Mouse (Mus musculus): ENCODE measurements around the gene Spata20. TPM values are rescaled to one million over a fixed set of nuclear protein-coding genes. Genes with fewer than 3 reads are reported as not detected.

Spata20 gene
- total RNA-seq, 2 experiments from 2014 or later = not detected

DNA sequence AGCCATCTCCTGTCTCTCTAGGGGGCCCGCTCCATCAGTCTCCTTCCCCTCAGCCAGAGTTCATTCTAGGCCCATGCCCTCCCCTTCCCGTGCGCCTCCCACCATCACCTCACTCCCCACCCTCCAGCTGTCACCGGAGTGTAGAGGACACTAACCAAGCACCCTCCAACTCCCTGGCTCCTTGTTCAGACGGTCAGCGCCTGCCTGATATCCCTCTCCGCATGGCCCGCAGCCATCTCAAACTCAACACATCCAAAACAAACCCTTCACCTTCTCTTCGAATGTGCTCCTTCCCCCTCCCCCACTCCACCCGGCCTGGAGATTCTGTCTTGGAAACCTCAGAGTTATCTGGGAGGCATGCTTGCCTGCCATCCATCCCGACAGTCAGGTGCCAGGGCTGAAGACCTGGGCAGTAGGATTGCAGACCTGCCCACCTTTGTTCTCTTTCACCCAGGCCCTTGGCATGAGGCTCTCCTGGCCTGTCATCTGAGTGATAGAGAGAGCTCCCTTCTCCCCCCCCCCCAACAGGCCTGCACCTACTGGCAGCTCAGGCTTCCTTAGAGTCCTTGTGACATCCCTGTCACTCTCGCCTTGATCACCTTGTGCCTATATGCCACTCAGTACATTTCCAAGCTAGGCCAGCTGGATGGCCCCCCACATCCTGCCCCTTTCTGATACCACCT lies 34.7 kb downstream of the Spata20 start:
- DNase-seq = no peak

GRCm38 (mm10) chr11:94449886-94450285 lies 36.1 kb downstream of the Spata20 start:
- DNase-seq = no peak

DNA sequence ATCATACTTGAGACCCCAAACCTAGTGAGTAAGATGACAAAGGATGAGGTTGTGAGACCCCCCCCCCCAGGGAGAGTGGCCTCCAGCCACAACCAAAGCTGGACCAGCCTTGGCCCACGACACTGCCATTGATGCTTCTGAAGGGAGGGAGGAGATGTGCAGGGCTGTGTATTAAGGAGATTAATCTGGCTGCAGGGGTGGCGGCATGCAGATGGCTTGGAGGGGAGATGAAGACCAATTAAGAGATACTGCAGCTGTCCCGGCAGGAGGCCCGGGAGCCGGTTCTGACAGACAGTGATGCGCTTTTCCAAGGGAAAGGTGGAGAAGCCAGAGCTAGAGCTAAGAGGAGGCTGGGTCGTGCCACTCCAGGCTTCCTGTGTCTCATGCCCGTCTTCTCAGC lies 36.7 kb downstream of the Spata20 start:
- no peak for DNase-seq

GRCm38 (mm10) chr11:94447017-94447416 lies 39.0 kb downstream of the Spata20 start:
- no peak for DNase-seq

DNA sequence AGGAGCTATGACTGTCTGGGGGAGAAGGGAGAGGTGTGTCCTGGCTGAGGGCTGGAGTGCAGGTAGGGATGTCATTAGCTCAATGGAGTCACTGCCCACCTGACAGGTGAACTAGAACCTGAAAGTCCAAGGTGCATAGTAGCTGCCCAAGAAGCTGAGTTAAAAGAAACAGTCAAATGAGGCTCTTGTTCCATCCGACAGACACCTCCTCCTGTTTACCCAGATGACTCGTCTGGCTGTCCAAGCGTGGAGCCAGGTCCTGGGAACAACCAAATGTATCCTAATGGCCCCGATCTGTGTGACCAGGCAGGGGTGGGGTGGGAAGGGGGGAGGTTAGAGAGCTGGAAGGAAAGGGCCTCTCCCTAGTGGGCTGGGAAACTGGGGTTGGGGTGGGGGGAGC lies 40.7 kb downstream of the Spata20 start:
- no peak for DNase-seq

GRCm38 (mm10) chr11:94444829-94445228 lies 41.1 kb downstream of the Spata20 start:
- no peak for DNase-seq

DNA sequence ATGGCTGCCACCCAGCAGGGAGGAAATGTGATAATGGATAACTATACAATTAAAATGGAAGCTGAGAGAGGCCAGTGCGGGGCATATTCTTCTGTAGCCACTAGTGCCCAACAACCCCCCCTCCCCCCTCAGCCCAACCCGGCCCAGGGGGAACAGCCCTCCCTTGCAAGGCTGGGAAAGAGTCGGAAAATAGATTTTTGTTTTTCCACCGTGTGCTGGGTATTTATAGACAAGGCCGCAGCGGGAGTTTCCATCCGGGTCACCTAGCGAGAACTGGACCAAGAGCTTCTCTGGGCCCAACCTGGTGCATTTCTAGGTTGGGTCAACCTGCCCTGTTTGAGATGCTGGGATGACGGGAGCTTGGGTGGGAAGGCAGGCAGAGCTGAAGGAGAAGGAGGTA lies 44.2 kb downstream of the Spata20 start:
- no peak for DNase-seq

DNA sequence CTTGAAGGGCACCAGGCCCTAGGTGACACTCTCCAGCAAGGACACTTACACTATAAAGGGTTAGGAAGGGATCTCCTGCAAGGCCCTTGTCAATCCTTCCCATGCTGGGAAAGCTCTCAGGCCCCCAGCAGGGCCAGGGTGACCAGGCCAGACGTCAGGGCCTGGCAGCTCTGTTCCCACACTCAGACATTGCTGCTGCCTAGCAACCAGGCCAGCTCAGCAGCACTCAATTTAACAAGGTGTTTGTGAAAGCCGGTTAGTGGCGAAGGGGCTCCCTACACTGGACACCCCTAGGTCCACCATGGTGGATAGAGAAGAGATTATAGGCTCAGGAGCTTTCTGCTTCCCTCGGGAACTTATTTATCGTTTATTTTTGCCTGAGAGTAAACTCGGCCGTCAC lies 44.9 kb downstream of the Spata20 start:
- no peak for DNase-seq

GRCm38 (mm10) chr11:94440421-94440820 lies 45.6 kb downstream of the Spata20 start:
- DNase-seq = no peak

DNA sequence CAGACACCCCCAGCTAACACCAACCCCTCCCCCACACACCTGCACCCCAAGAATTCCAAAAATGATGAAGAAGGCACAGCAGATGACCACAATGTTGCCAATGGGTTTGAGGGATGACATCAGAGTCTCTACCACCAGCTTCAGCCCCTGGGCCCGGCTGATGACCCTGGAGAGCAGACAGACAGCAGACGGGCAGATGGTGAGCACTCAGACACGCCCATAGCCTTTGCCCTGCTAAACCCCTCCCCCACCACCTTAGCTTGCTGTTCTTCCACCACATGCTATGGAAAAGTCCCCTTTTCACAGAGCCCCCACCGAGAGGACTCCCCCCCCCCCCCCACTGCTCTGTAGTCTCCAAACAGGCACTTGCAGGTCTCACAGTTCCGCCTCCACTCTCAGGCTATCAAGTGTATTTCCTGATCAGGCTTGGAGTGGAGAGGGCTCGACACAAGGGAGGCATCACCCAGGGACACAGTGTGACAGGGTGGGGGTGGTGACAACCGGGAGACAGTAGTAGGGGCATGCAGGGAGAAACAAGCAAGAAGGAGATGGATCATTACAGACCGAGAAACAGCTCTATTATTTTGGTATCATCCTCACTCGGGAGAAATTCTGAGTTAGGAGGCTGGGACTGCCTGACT lies 56.8 kb downstream of the Spata20 start:
- DNase-seq = no peak

Other genes with a start within 250 kb of the Spata20 start
- 1 to 10 TPM; 1.9 to 2.6 TPM for gene Wfikkn2, start 240.2 kb downstream of the Spata20 start, total RNA-seq (2021)
- not detected for gene Gm21885, start 204.3 kb downstream of the Spata20 start, total RNA-seq (2021)
- 10 to 100 TPM; 31.8 to 55.4 TPM for gene Luc7l3, start 164.2 kb downstream of the Spata20 start, total RNA-seq (2021)
- 100 to 1,000 TPM; 135 to 141 TPM for gene Ankrd40, start 158.2 kb downstream of the Spata20 start, total RNA-seq (2021)
- gene Abcc3, start 93.2 kb downstream of the Spata20 start, total RNA-seq (2021) = 1 to 10 TPM; 1.9 to 2.1 TPM
- 1 to 10 TPM; 7.0 to 9.0 TPM for gene Cacna1g, start 12.0 kb downstream of the Spata20 start, total RNA-seq (2021)
- under 1 TPM; 0.21 to 0.59 TPM for gene Epn3, start 13.8 kb upstream of the Spata20 start, total RNA-seq (2021)
- not detected for gene Mycbpap, start 35.6 kb upstream of the Spata20 start, total RNA-seq (2021)
- 1 to 10 TPM; 4.3 to 6.0 TPM for gene Rsad1, start 63.1 kb upstream of the Spata20 start, total RNA-seq (2021)
- 10 to 100 TPM; 10.3 to 14.3 TPM for gene Chad, start 78.9 kb upstream of the Spata20 start, total RNA-seq (2021)
- gene Acsf2, start 115.7 kb upstream of the Spata20 start, total RNA-seq (2021) = 10 to 100 TPM in 1 of 2 experiments, 1 to 10 TPM in 1; 8.1 to 10.0 TPM
- gene Lrrc59, start 143.6 kb upstream of the Spata20 start, total RNA-seq (2021) = 10 to 100 TPM; 40.4 to 51.2 TPM
- gene Mrpl27, start 167.6 kb upstream of the Spata20 start, total RNA-seq (2021) = 10 to 100 TPM; 50.2 to 63.1 TPM
- gene Eme1, start 167.8 kb upstream of the Spata20 start, total RNA-seq (2021) = 1 to 10 TPM; 1.3 to 1.5 TPM
- gene Xylt2, start 191.3 kb upstream of the Spata20 start, total RNA-seq (2021) = 10 to 100 TPM; 10.1 to 12.3 TPM
- not detected for gene Gm11541, start 218.3 kb upstream of the Spata20 start, total RNA-seq (2021)